Mouse (Mus musculus) Patski (cell line): ENCODE data around the gene Arhgef19. TPM values are rescaled to one million over a fixed set of nuclear protein-coding genes. Genes with fewer than 3 reads are reported as not detected.

ENCODE experiments used
- ATAC-seq: fragments of 100-300 bp; one replicate; pipeline ENCODE4 v1.8.0; 2021
- CTCF ChIA-PET: fragments of 350-600 bp; sonication (Branson Sonifier 250); formaldehyde crosslinking; loops from one replicate; lab custom pipeline; 2022; ENCODE audit warnings: inconsistent platforms; lab: Charles Lee
- POLR2A ChIA-PET: fragments of 350-600 bp; sonication (Branson Sonifier 250); formaldehyde crosslinking; loops from one replicate; lab custom pipeline; 2022; ENCODE audit warnings: antibody characterized with exemption, inconsistent platforms; lab: Charles Lee
- DNase-seq: peaks from one replicate; pipeline ENCODE4 v3.0.0-alpha.2; 2011; ENCODE audit warnings: low read depth, low spot score
- H3K27me3 ChIP-seq: fragments of 371-371 bp; one replicate; pipeline ENCODE4 v1.5.1; 2021
- CTCF ChIP-seq: fragments of 100-300 bp; IDR thresholded peaks from one replicate; pipeline ENCODE4 v1.5.1; 2021
- in situ Hi-C: fragments of 300-500 bp; cut with MboI; formaldehyde crosslinking; loops from 3 replicates; pipeline ENCODE4 v1.11.1; 2018; ENCODE audit warnings: low pct_unique_long_range_greater_than_20kb, mixed read lengths
- polyA plus RNA-seq: library from polyadenylated mRNA; unstranded; gene quantifications from one replicate; pipeline ENCODE4 v1.2.3, GENCODE M21; 2021

Gene Arhgef19
- polyA plus RNA-seq, 1 experiment from 2014 or later = 4.8 TPM

- no peaks in the 10 kb centered on the region for H3K27me3 ChIP-seq
- in situ Hi-C loops = loop anchor here (25.0 kb wide), 1 partner anchor 280 kb away; no protein-coding TSS in a partner anchor
- TF ChIP-seq CTCF = no peak
- CTCF ChIA-PET = interaction anchor here (1.4 kb wide), 1 partner anchor 20 kb away, joined by 3 read pairs; no protein-coding TSS in a partner anchor
- POLR2A ChIA-PET = no interaction called here
- ATAC-seq (no peak), DNase-seq (no peak)
Measured at GRCm38 (mm10) chr4:141282623-141283022, 43.3 kb downstream of the Arhgef19 start.

GRCm38 (mm10) chr4:141283176-141283878, 44.0 kb downstream of the Arhgef19 start:
- no peaks in the 10 kb centered on the region for H3K27me3 ChIP-seq
- CTCF ChIA-PET = interaction anchor here (1.4 kb wide), 1 partner anchor 19 kb away, joined by 3 read pairs; no protein-coding TSS in a partner anchor
- in situ Hi-C loops = loop anchor here (25.0 kb wide), 1 partner anchor 279 kb away; no protein-coding TSS in a partner anchor
- DNase-seq = no peak
- TF ChIP-seq CTCF = no peak
- ATAC-seq = no peak
- POLR2A ChIA-PET = interaction anchor here (0.6 kb wide), 1 partner anchor 213 kb away, joined by 4 read pairs; no protein-coding TSS in a partner anchor

DNA sequence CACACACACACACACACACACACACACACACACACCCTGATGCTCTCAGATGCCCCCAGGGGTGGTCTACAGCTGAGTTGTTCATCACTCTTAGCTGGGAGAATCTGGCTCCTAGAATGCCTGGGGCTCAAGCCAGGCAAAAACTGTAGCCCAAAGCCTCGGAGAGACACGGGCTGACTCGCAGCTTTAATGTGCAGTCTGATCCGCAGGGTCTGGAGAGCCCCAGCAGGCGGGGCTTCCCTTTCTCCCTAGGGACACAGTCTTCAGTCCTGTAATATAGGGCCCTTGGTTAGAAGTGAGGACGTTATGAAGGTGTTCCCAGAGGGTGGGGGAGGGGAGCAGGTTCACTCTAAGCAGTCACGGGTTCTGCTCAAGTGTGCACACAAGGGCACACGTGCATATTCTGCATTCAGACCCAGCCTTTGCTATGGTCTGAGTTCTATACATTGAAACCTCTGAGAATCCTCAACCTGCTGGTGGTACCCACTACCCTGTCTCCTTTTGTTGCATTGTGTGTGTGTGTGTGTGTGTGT, 44.6 kb downstream of the Arhgef19 start:
- in situ Hi-C loops = loop anchor here (25.0 kb wide), 1 partner anchor 278 kb away; no protein-coding TSS in a partner anchor
- POLR2A ChIA-PET = interaction anchor here (0.6 kb wide), 1 partner anchor 214 kb away, joined by 4 read pairs; no protein-coding TSS in a partner anchor
- CTCF ChIA-PET = interaction anchor here (1.4 kb wide), 1 partner anchor 18 kb away, joined by 3 read pairs; no protein-coding TSS in a partner anchor
- ATAC-seq (no peak), DNase-seq (no peak)
- H3K27me3 ChIP-seq = no peaks in the 10 kb centered on the region
- TF ChIP-seq CTCF = no peak

GRCm38 (mm10) chr4:141284486-141284885, 45.2 kb downstream of the Arhgef19 start:
- CTCF ChIA-PET = no interaction called here
- H3K27me3 ChIP-seq = no peaks in the 10 kb centered on the region
- no peak for TF ChIP-seq CTCF
- no peak for DNase-seq
- POLR2A ChIA-PET = interaction anchor here (0.6 kb wide), 1 partner anchor 214 kb away, joined by 4 read pairs; no protein-coding TSS in a partner anchor
- in situ Hi-C loops = loop anchor here (25.0 kb wide), 1 partner anchor 278 kb away; no protein-coding TSS in a partner anchor
- no peak for ATAC-seq

DNA sequence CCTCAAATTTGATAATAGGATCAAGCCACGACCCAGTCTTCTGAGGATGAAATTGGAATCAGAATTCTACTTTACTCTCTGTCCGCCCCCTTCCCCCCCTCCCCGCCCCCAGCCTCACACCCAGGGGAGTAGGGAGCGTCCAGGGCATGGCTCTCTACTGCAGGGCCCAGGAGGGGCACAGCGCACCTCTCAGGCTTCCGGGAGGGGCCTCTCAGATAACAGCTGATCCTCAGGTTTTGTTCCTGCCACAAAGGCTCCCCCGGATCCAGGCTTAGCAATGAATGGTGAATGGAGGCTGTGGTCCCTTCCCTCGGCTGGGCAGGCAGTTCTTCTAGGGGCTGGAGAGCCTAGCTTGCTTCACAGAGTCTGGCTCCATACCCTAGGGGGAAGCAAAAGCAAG, 45.8 kb downstream of the Arhgef19 start:
- DNase-seq (no peak), ATAC-seq (no peak)
- CTCF ChIA-PET = no interaction called here
- no peak for TF ChIP-seq CTCF
- in situ Hi-C loops = loop anchor here (25.0 kb wide), 1 partner anchor 277 kb away; no protein-coding TSS in a partner anchor
- no peaks in the 10 kb centered on the region for H3K27me3 ChIP-seq
- POLR2A ChIA-PET = no interaction called here

- CTCF ChIA-PET = no interaction called here
- in situ Hi-C loops = loop anchor here (25.0 kb wide), 1 partner anchor 275 kb away; no protein-coding TSS in a partner anchor
- peak; percentile 84 for ATAC-seq
- no peak for DNase-seq
- no peak for TF ChIP-seq CTCF
- POLR2A ChIA-PET = no interaction called here
- no peaks in the 10 kb centered on the region for H3K27me3 ChIP-seq
Measured at GRCm38 (mm10) chr4:141286860-141287517, 47.7 kb downstream of the Arhgef19 start.

- TF ChIP-seq CTCF = no peak
- no peak for DNase-seq
- POLR2A ChIA-PET = no interaction called here
- in situ Hi-C loops = loop anchor here (25.0 kb wide), 1 partner anchor 275 kb away; no protein-coding TSS in a partner anchor
- no peak for ATAC-seq
- H3K27me3 ChIP-seq = no peaks in the 10 kb centered on the region
- CTCF ChIA-PET = no interaction called here
Measured at GRCm38 (mm10) chr4:141287518-141288004, 48.3 kb downstream of the Arhgef19 start.

DNA sequence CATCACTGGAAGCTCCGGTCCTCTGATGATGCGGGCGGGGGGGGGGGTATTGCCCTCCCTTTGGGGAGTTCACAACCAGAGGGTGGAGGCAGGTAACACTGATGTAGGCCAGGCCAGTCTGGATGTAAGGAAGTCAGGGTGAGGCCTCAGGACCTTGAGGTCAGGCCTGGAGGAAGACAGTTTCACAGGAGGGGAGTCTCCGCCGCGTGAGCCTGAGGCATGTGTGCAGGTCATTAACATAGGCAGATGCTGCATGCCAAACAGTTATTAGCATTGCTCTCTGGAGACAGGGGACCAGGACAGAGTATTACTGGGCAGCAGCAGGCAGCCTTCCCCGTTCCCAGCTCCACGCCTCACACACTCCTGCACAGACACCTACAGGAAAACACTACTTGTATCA, 48.9 kb downstream of the Arhgef19 start:
- no peak for ATAC-seq
- in situ Hi-C loops = loop anchor here (25.0 kb wide), 1 partner anchor 274 kb away; no protein-coding TSS in a partner anchor
- ChIA-PET CTCF (no interaction called here), POLR2A (no interaction called here)
- no peaks in the 10 kb centered on the region for H3K27me3 ChIP-seq
- DNase-seq = no peak
- TF ChIP-seq CTCF = no peak

DNA sequence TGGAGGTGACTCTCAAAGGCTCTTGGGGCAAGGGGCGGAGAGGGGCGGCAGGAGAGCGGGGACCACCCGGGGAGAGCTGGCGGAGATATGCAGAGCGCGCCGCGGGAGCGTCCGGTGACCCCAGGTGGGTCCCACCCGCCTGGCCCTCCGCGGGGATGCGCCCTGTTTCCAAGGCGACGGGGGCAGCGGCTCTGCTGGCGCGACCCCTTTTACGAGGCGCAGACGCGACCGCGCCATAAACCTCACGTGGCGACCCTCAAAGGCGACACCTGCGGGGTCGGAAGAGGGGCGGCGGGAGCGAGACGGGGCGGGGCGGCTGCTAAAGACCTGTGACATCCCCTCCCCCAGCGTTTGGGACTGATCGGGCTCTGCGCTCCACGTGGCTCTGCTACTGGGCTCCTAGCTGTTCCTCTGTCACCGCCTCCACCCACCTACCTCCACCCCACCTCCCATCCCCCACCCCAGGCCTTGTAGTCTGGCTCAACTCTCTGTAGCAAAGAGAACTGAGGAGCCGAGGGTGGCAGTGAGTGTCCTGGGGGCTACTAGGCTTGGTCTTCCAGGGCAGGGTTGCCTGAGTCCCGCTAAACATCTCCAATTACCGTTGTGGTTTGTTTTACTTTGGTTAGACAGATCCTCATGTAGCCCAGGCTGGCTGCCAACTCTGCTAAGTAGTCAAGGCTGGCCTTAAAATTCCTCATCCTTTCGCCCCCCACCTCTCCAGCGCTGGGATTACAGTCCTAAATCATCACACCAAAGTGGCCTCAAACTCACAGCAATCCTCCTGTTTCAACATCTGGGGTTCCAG, 52.5 kb downstream of the Arhgef19 start:
- CTCF ChIA-PET = no interaction called here
- POLR2A ChIA-PET = no interaction called here
- no peak for ATAC-seq
- no peak for DNase-seq
- in situ Hi-C loops = loop anchor here (25.0 kb wide), 1 partner anchor 271 kb away; no protein-coding TSS in a partner anchor
- TF ChIP-seq CTCF = no peak
- no peaks in the 10 kb centered on the region for H3K27me3 ChIP-seq
